Mouse (Mus musculus) effector memory CD4-positive, alpha-beta T cell, adult 7 months (primary cell): ENCODE results near the gene Macrod1. TPM values are rescaled to one million over a fixed set of nuclear protein-coding genes. Genes with fewer than 3 reads are reported as not detected.

Experiments
- polyA plus RNA-seq: library from polyadenylated mRNA; unstranded; fragments of 100-300 nt; shearing (Covaris generic); gene quantifications from one replicate; pipeline ENCODE4 v1.2.1, GENCODE M21; 2017

The Macrod1 gene
- 16.7 TPM for polyA plus RNA-seq

GRCm38 (mm10) chr19:7056248-7057087 is at the start of gene Macrod1:
Gene Macrod1, plus strand, starts transcription at chr19:7056810.

GRCm38 (mm10) chr19:7019191-7019590 is 37.4 kb upstream of the Macrod1 start, which contains the start of gene Fermt3:
Gene Fermt3, minus strand, starts transcription at chr19:7019469.

GRCm38 (mm10) chr19:7039841-7040636 is 16.6 kb upstream of the Macrod1 start, which contains the start of gene Stip1:
Gene Stip1, minus strand, starts transcription at chr19:7039967.

GRCm38 (mm10) chr19:7105544-7105943 is 48.9 kb downstream of the Macrod1 start, which contains the start of gene Flrt1:
Gene Flrt1, minus strand, starts transcription at chr19:7105729.

GRCm38 (mm10) chr19:7205753-7206736 is 149.4 kb downstream of the Macrod1 start, which contains the start of gene Otub1:
Gene Otub1, minus strand, starts transcription at chr19:7206316.

GRCm38 (mm10) chr19:7217162-7217925 is 160.7 kb downstream of the Macrod1 start, which contains the start of gene Cox8a:
Gene Cox8a, minus strand, starts transcription at chr19:7217616.

GRCm38 (mm10) chr19:7240782-7241690 is 184.4 kb downstream of the Macrod1 start, which contains the start of gene Naa40:
Gene Naa40, minus strand, starts transcription at chr19:7241183.

Other genes starting within 250 kb of the Macrod1 start
- 34.8 TPM for gene Rps6ka4, start 216.2 kb upstream of the Macrod1 start, polyA plus RNA-seq
- 52.3 TPM for gene Ccdc88b, start 198.6 kb upstream of the Macrod1 start, polyA plus RNA-seq
- 128 TPM for gene Trmt112, start 147.1 kb upstream of the Macrod1 start, polyA plus RNA-seq
- 157 TPM for gene Prdx5, start 146.7 kb upstream of the Macrod1 start, polyA plus RNA-seq
- gene Esrra, start 135.0 kb upstream of the Macrod1 start, polyA plus RNA-seq, result 17.7 TPM
- not detected for gene Catsperz, start 131.4 kb upstream of the Macrod1 start, polyA plus RNA-seq
- gene Kcnk4, start 122.3 kb upstream of the Macrod1 start, polyA plus RNA-seq, result 1.1 TPM
- gene Bad, start 114.9 kb upstream of the Macrod1 start, polyA plus RNA-seq, result 10.4 TPM
- 8.6 TPM for gene Gpr137, start 114.3 kb upstream of the Macrod1 start, polyA plus RNA-seq
- gene Ppp1r14b, start 81.8 kb upstream of the Macrod1 start, polyA plus RNA-seq, result 89.2 TPM
- gene Plcb3, start 80.3 kb upstream of the Macrod1 start, polyA plus RNA-seq, result 10.4 TPM
- gene Fkbp2, start 76.3 kb upstream of the Macrod1 start, polyA plus RNA-seq, result 18.3 TPM
- 7.6 TPM for gene Vegfb, start 69.2 kb upstream of the Macrod1 start, polyA plus RNA-seq
- gene Dnajc4, start 64.2 kb upstream of the Macrod1 start, polyA plus RNA-seq, result 46.4 TPM
- gene Nudt22, start 60.7 kb upstream of the Macrod1 start, polyA plus RNA-seq, result 13.0 TPM
- gene Trpt1, start 60.7 kb upstream of the Macrod1 start, polyA plus RNA-seq, result 6.6 TPM
- 194 TPM for gene Fermt3, start 37.3 kb upstream of the Macrod1 start, polyA plus RNA-seq
- gene Stip1, start 16.8 kb upstream of the Macrod1 start, polyA plus RNA-seq, result 217 TPM
- gene Flrt1, start 48.9 kb downstream of the Macrod1 start, polyA plus RNA-seq, result 0.11 TPM
- gene Otub1, start 149.5 kb downstream of the Macrod1 start, polyA plus RNA-seq, result 58.0 TPM
- gene Cox8a, start 160.8 kb downstream of the Macrod1 start, polyA plus RNA-seq, result 505 TPM
- gene Naa40, start 184.4 kb downstream of the Macrod1 start, polyA plus RNA-seq, result 32.9 TPM
- 2.9 TPM for gene Rcor2, start 210.5 kb downstream of the Macrod1 start, polyA plus RNA-seq